Mouse (Mus musculus): ENCODE data around the gene Ddi2. TPM values are rescaled to one million over a fixed set of nuclear protein-coding genes. Genes with fewer than 3 reads are reported as not detected.
A peak's percentile ranks its signal among the peaks of the same experiment; 100 is the strongest.

Ddi2 gene
- polyA plus RNA-seq, 1 experiment = 21.2 TPM

- Histone ChIP-seq H3K4me1 (ENCODE audit: control insufficient read depth, insufficient read depth, insufficient read length, low read length) (peaks cover 9% of the 10 kb centered on the region), H3K27ac (ENCODE audit: insufficient read depth, low read depth, low read length) (peak overlapping the region; percentile 45; the same call in 1 of the 2 replicates), H3K4me3 (ENCODE audit: low read depth, low read length) (no peak overlapping the region), H3K36me3 (ENCODE audit: control insufficient read depth, insufficient read depth, low read length) (peaks cover 15% of the 10 kb centered on the region), H3K27me3 (ENCODE audit: control insufficient read depth, insufficient read depth, low read length) (no peaks in the 10 kb centered on the region)
- 57% methylated on average over 1 of the region's 1 CpGs for WGBS
- no peak for TF ChIP-seq CTCF (IDR thresholded peaks at IDR 0.05; ENCODE audit: extremely low read depth, insufficient read length, insufficient replicate concordance, low read depth, low read length)
Observed at GRCm38 (mm10) chr4:141719304-141719703, 3.9 kb downstream of the Ddi2 start.

DNA sequence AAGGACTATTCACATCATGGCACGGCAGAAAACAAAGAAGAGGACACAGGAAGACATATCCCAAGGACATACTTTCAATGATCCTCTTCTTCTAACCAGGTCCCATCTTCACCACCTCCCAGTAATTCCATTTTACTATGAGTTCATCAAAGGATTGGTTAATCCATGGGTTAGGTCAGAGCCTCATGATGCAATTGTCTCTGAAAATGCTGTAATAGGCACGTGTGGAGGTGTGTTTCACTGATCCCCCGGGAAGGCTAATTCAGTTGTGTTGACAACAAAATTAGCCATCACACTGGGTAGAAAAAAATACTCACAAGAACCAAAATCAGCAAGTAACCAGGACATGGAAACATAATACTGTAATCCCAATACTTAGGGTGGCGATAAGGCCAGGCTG lies 5.6 kb downstream of the Ddi2 start:
- 60% methylated on average over 4 of the region's 4 CpGs for WGBS

GRCm38 (mm10) chr4:141715027-141715426 lies 8.2 kb downstream of the Ddi2 start:
- TF ChIP-seq POLR2A (IDR thresholded peaks at IDR 0.05; ENCODE audit: low read depth, low read length) (no peak), CTCF (IDR thresholded peaks at IDR 0.05; ENCODE audit: extremely low read depth, insufficient read length, insufficient replicate concordance, low read depth, low read length) (no peak)
- no peaks in the 10 kb centered on the region for H3K27me3 ChIP-seq (ENCODE audit: control insufficient read depth, insufficient read depth, low read length)
- H3K27ac ChIP-seq (ENCODE audit: insufficient read depth, low read depth, low read length) = no peak overlapping the region
- peaks cover 41% of the 10 kb centered on the region for H3K36me3 ChIP-seq (ENCODE audit: control insufficient read depth, insufficient read depth, low read length)
- peaks cover 6% of the 10 kb centered on the region; the same call in 1 of the 2 replicates for H3K4me1 ChIP-seq (ENCODE audit: control insufficient read depth, insufficient read depth, insufficient read length, low read length)
- 48% methylated on average over 2 of the region's 2 CpGs for WGBS
- H3K4me3 ChIP-seq (ENCODE audit: low read depth, low read length) = no peak overlapping the region

More for the DNA sequence above, 5.6 kb downstream of the Ddi2 start:
- no peak overlapping the region for H3K27ac ChIP-seq (ENCODE audit: insufficient read depth, low read depth, low read length)
- H3K36me3 ChIP-seq (ENCODE audit: control insufficient read depth, insufficient read depth, low read length) = peaks cover 26% of the 10 kb centered on the region
- no peak overlapping the region for H3K4me3 ChIP-seq (ENCODE audit: low read depth, low read length)
- no peak for TF ChIP-seq CTCF (IDR thresholded peaks at IDR 0.05; ENCODE audit: extremely low read depth, insufficient read length, insufficient replicate concordance, low read depth, low read length)
- no peak for TF ChIP-seq POLR2A (IDR thresholded peaks at IDR 0.05; ENCODE audit: low read depth, low read length)
- peaks cover 8% of the 10 kb centered on the region; the same call in 1 of the 2 replicates for H3K4me1 ChIP-seq (ENCODE audit: control insufficient read depth, insufficient read depth, insufficient read length, low read length)
- no peaks in the 10 kb centered on the region for H3K27me3 ChIP-seq (ENCODE audit: control insufficient read depth, insufficient read depth, low read length)

DNA sequence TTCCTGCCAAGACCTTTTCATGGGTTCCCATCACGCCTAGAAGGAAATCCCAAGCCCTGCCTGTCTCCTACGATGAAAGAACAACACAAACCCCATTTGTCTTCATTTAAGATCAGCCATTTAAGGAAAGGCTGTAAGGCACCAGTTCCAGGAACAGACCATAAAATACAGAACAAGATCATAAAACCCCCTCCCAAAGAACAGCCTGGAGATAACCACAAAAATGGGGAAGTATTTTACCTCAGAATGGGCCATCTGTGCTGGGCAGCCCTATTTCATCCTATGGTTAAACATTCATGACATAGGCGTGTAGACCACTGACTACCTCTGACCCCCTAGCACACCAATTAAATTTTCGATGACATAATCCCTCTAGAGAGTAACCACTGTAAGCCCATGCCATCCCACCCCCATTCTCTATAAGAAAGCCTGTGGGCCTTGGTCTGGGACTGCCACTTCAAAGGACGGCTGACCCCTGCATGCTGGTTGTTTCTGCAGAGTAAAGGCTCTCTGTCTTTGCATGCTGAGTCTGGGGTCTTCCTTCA lies 9.5 kb downstream of the Ddi2 start:
- Histone ChIP-seq H3K36me3 (ENCODE audit: control insufficient read depth, insufficient read depth, low read length) (peaks cover 51% of the 10 kb centered on the region), H3K4me1 (ENCODE audit: control insufficient read depth, insufficient read depth, insufficient read length, low read length) (peaks cover 3% of the 10 kb centered on the region; the same call in 1 of the 2 replicates), H3K27ac (ENCODE audit: insufficient read depth, low read depth, low read length) (no peak overlapping the region), H3K4me3 (ENCODE audit: low read depth, low read length) (no peak overlapping the region), H3K27me3 (ENCODE audit: control insufficient read depth, insufficient read depth, low read length) (no peaks in the 10 kb centered on the region)
- WGBS = 55% methylated on average over 5 of the region's 5 CpGs
- TF ChIP-seq POLR2A (IDR thresholded peaks at IDR 0.05; ENCODE audit: low read depth, low read length) = no peak
- no peak for TF ChIP-seq CTCF (IDR thresholded peaks at IDR 0.05; ENCODE audit: extremely low read depth, insufficient read length, insufficient replicate concordance, low read depth, low read length)

GRCm38 (mm10) chr4:141711250-141711649 lies 12.0 kb downstream of the Ddi2 start:
- Histone ChIP-seq H3K4me3 (ENCODE audit: low read depth, low read length) (no peak overlapping the region), H3K27ac (ENCODE audit: insufficient read depth, low read depth, low read length) (no peak overlapping the region), H3K36me3 (ENCODE audit: control insufficient read depth, insufficient read depth, low read length) (peaks cover 65% of the 10 kb centered on the region), H3K27me3 (ENCODE audit: control insufficient read depth, insufficient read depth, low read length) (no peaks in the 10 kb centered on the region), H3K4me1 (ENCODE audit: control insufficient read depth, insufficient read depth, insufficient read length, low read length) (peaks cover 3% of the 10 kb centered on the region; the same call in 1 of the 2 replicates)
- WGBS = 97% methylated on average over 1 of the region's 1 CpGs
- TF ChIP-seq POLR2A (IDR thresholded peaks at IDR 0.05; ENCODE audit: low read depth, low read length) (no peak), CTCF (IDR thresholded peaks at IDR 0.05; ENCODE audit: extremely low read depth, insufficient read length, insufficient replicate concordance, low read depth, low read length) (no peak)

DNA sequence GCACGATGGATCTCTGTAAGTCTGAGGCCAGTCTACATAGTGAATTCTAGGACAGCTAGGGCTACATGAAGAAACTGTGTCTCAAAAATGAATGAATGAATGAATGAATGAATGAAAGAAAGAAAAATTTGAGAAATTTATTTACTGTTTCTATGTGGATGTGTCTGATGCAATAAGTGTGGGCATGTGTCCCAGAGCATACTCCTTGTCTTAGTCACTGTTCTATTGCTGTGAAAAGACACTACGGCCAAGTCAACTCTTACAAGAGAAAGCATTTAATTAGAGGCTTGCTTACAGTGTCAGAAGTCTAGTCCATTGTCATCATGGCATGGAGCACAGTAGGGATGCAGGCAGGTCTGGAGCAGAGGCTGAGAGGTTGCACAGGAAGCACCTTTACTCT lies 14.2 kb downstream of the Ddi2 start:
- no peak for TF ChIP-seq POLR2A (IDR thresholded peaks at IDR 0.05; ENCODE audit: low read depth, low read length)
- no peak for TF ChIP-seq CTCF (IDR thresholded peaks at IDR 0.05; ENCODE audit: extremely low read depth, insufficient read length, insufficient replicate concordance, low read depth, low read length)
- H3K4me3 ChIP-seq (ENCODE audit: low read depth, low read length) = no peak overlapping the region
- no peaks in the 10 kb centered on the region; the same call in 1 of the 2 replicates for H3K4me1 ChIP-seq (ENCODE audit: control insufficient read depth, insufficient read depth, insufficient read length, low read length)
- WGBS = 87% methylated on average over 2 of the region's 2 CpGs
- H3K27me3 ChIP-seq (ENCODE audit: control insufficient read depth, insufficient read depth, low read length) = no peaks in the 10 kb centered on the region
- H3K36me3 ChIP-seq (ENCODE audit: control insufficient read depth, insufficient read depth, low read length) = peaks cover 88% of the 10 kb centered on the region
- H3K27ac ChIP-seq (ENCODE audit: insufficient read depth, low read depth, low read length) = no peak overlapping the region

- Histone ChIP-seq H3K27ac (ENCODE audit: insufficient read depth, low read depth, low read length) (no peak overlapping the region), H3K4me3 (ENCODE audit: low read depth, low read length) (no peak overlapping the region), H3K27me3 (ENCODE audit: control insufficient read depth, insufficient read depth, low read length) (no peaks in the 10 kb centered on the region), H3K4me1 (ENCODE audit: control insufficient read depth, insufficient read depth, insufficient read length, low read length) (no peaks in the 10 kb centered on the region; the same call in 1 of the 2 replicates), H3K36me3 (ENCODE audit: control insufficient read depth, insufficient read depth, low read length) (peaks cover 87% of the 10 kb centered on the region)
- no peak for TF ChIP-seq CTCF (IDR thresholded peaks at IDR 0.05; ENCODE audit: extremely low read depth, insufficient read length, insufficient replicate concordance, low read depth, low read length)
- 86% methylated on average over 7 of the region's 7 CpGs for WGBS
Observed at GRCm38 (mm10) chr4:141708005-141708404, 15.2 kb downstream of the Ddi2 start.
